Mouse (Mus musculus) cerebellum, adult 2 months (tissue): ENCODE data around the gene Smg6.

Experiments used
- CTCF ChIP-seq: fragments of 200-500 bp; IDR thresholded peaks from 2 replicates; pipeline ENCODE4 v1.5.1; 2011; ENCODE audit warnings: low read depth, mild to moderate bottlenecking, control low read depth, low read length, moderate library complexity, borderline replicate concordance; ENCODE audit not compliant: insufficient read depth
- POLR2A ChIP-seq: fragments of 200-500 bp; IDR thresholded peaks from 2 replicates; pipeline ENCODE4 v1.6.1; 2011; ENCODE audit warnings: low read length, control low read depth, borderline replicate concordance; ENCODE audit not compliant: insufficient read depth

DNA sequence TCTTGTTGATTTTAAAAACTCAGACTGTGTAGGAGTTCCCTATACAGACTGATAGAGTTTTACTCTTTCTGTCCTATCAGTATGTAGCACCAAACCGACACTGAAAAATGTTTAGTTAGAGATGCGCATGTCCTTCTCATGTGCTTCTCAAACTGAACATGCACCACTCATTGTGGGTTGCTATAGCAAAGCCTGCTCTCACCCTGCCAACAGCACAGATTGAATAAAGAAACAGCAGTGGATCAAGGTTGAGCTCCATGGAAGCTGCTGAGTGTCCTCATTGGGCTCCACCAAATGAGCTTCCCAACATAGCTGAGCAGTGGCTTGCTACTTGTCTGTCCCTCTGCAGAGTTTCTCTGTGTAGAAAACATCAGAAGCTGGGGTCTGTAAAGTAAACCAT, 192.5 kb downstream of the Smg6 start:
- TF ChIP-seq CTCF (no peak), POLR2A (no peak)
